Mouse (Mus musculus): ENCODE results near the gene Mindy4.

Gene Mindy4

GRCm38 (mm10) chr6:55240591-55241260, 37.5 kb downstream of the Mindy4 start:
- H3K9me3 ChIP-seq (ENCODE audit: low read length) = no peaks in the 10 kb centered on the region
- H3K36me3 ChIP-seq (ENCODE audit: insufficient read depth, low read length) = no peaks in the 10 kb centered on the region
- TF ChIP-seq NANOG (IDR thresholded peaks at IDR 0.05; ENCODE audit: borderline replicate concordance, low read length) (no peak), POU5F1 (IDR thresholded peaks at IDR 0.05; ENCODE audit: borderline replicate concordance, low read length) (no peak), CTCF (conservative IDR thresholded peaks at IDR 0.05; ENCODE audit: low read length) (no peak)
- no peak overlapping the region for H3K4me3 ChIP-seq (replicated peaks; ENCODE audit: low read length)
- peaks cover 16% of the 10 kb centered on the region; the same call in 1 of the 2 replicates for H3K4me1 ChIP-seq (replicated peaks; ENCODE audit: low read depth, low read length)
- H3K27me3 ChIP-seq (ENCODE audit: insufficient read depth, low read length) = 0 out of 2 replicates have a peak, but pooled peaks cover 2% of the 10 kb centered on the region

GRCm38 (mm10) chr6:55241479-55241878, 38.3 kb downstream of the Mindy4 start:
- H3K9me3 ChIP-seq (ENCODE audit: low read length) = no peaks in the 10 kb centered on the region
- peaks cover 18% of the 10 kb centered on the region; the same call in 1 of the 2 replicates for H3K4me1 ChIP-seq (replicated peaks; ENCODE audit: low read depth, low read length)
- no peaks in the 10 kb centered on the region for H3K36me3 ChIP-seq (ENCODE audit: insufficient read depth, low read length)
- H3K4me3 ChIP-seq (replicated peaks; ENCODE audit: low read length) = no peak overlapping the region
- TF ChIP-seq CTCF (conservative IDR thresholded peaks at IDR 0.05; ENCODE audit: low read length) (no peak), NANOG (IDR thresholded peaks at IDR 0.05; ENCODE audit: borderline replicate concordance, low read length) (no peak), POU5F1 (IDR thresholded peaks at IDR 0.05; ENCODE audit: borderline replicate concordance, low read length) (no peak)
- H3K27me3 ChIP-seq (ENCODE audit: insufficient read depth, low read length) = 0 out of 2 replicates have a peak, but pooled peaks cover 2% of the 10 kb centered on the region

- no peaks in the 10 kb centered on the region for H3K9me3 ChIP-seq (ENCODE audit: low read length)
- no peak for TF ChIP-seq NANOG (IDR thresholded peaks at IDR 0.05; ENCODE audit: borderline replicate concordance, low read length)
- no peak for TF ChIP-seq POU5F1 (IDR thresholded peaks at IDR 0.05; ENCODE audit: borderline replicate concordance, low read length)
- TF ChIP-seq CTCF (conservative IDR thresholded peaks at IDR 0.05; ENCODE audit: low read length) = no peak
- peaks cover 18% of the 10 kb centered on the region for H3K4me1 ChIP-seq (replicated peaks; ENCODE audit: low read depth, low read length)
- H3K36me3 ChIP-seq (ENCODE audit: insufficient read depth, low read length) = no peaks in the 10 kb centered on the region
- 0 out of 2 replicates have a peak, but pooled peaks cover 2% of the 10 kb centered on the region for H3K27me3 ChIP-seq (ENCODE audit: insufficient read depth, low read length)
- no peak overlapping the region for H3K4me3 ChIP-seq (replicated peaks; ENCODE audit: low read length)
Observed at GRCm38 (mm10) chr6:55245680-55246079, 42.5 kb downstream of the Mindy4 start.

- H3K4me1 ChIP-seq (replicated peaks; ENCODE audit: low read depth, low read length) = peaks cover 18% of the 10 kb centered on the region
- H3K9me3 ChIP-seq (ENCODE audit: low read length) = no peaks in the 10 kb centered on the region
- no peak for TF ChIP-seq POU5F1 (IDR thresholded peaks at IDR 0.05; ENCODE audit: borderline replicate concordance, low read length)
- no peak for TF ChIP-seq NANOG (IDR thresholded peaks at IDR 0.05; ENCODE audit: borderline replicate concordance, low read length)
- no peak for TF ChIP-seq CTCF (conservative IDR thresholded peaks at IDR 0.05; ENCODE audit: low read length)
- H3K36me3 ChIP-seq (ENCODE audit: insufficient read depth, low read length) = no peaks in the 10 kb centered on the region
- H3K27me3 ChIP-seq (ENCODE audit: insufficient read depth, low read length) = 0 out of 2 replicates have a peak, but pooled peaks cover under 1% of the 10 kb centered on the region
- H3K4me3 ChIP-seq (replicated peaks; ENCODE audit: low read length) = no peak overlapping the region
Observed at GRCm38 (mm10) chr6:55246441-55246840, 43.3 kb downstream of the Mindy4 start.

GRCm38 (mm10) chr6:55246911-55247438, 43.8 kb downstream of the Mindy4 start:
- Histone ChIP-seq H3K4me1 (replicated peaks; ENCODE audit: low read depth, low read length) (peaks cover 18% of the 10 kb centered on the region), H3K4me3 (replicated peaks; ENCODE audit: low read length) (no peak overlapping the region), H3K36me3 (ENCODE audit: insufficient read depth, low read length) (no peaks in the 10 kb centered on the region), H3K27me3 (ENCODE audit: insufficient read depth, low read length) (no peaks in the 10 kb centered on the region), H3K9me3 (ENCODE audit: low read length) (no peaks in the 10 kb centered on the region)
- TF ChIP-seq NANOG (IDR thresholded peaks at IDR 0.05; ENCODE audit: borderline replicate concordance, low read length) (no peak), POU5F1 (IDR thresholded peaks at IDR 0.05; ENCODE audit: borderline replicate concordance, low read length) (no peak), CTCF (conservative IDR thresholded peaks at IDR 0.05; ENCODE audit: low read length) (no peak)

- H3K27me3 ChIP-seq (ENCODE audit: insufficient read depth, low read length) = no peaks in the 10 kb centered on the region
- no peak overlapping the region for H3K4me3 ChIP-seq (replicated peaks; ENCODE audit: low read length)
- H3K9me3 ChIP-seq (ENCODE audit: low read length) = no peaks in the 10 kb centered on the region
- no peak for TF ChIP-seq NANOG (IDR thresholded peaks at IDR 0.05; ENCODE audit: borderline replicate concordance, low read length)
- peak; percentile 39 for TF ChIP-seq CTCF (conservative IDR thresholded peaks at IDR 0.05; ENCODE audit: low read length)
- peaks cover 18% of the 10 kb centered on the region for H3K4me1 ChIP-seq (replicated peaks; ENCODE audit: low read depth, low read length)
- H3K36me3 ChIP-seq (ENCODE audit: insufficient read depth, low read length) = no peaks in the 10 kb centered on the region
Observed at GRCm38 (mm10) chr6:55249263-55249662, 46.1 kb downstream of the Mindy4 start.

- Histone ChIP-seq H3K4me3 (replicated peaks; ENCODE audit: low read length) (no peak overlapping the region), H3K9me3 (ENCODE audit: low read length) (no peaks in the 10 kb centered on the region), H3K36me3 (ENCODE audit: insufficient read depth, low read length) (no peaks in the 10 kb centered on the region), H3K27me3 (ENCODE audit: insufficient read depth, low read length) (no peaks in the 10 kb centered on the region), H3K4me1 (replicated peaks; ENCODE audit: low read depth, low read length) (peaks cover 8% of the 10 kb centered on the region)
- no peak for TF ChIP-seq CTCF (conservative IDR thresholded peaks at IDR 0.05; ENCODE audit: low read length)
- no peak for TF ChIP-seq NANOG (IDR thresholded peaks at IDR 0.05; ENCODE audit: borderline replicate concordance, low read length)
- no peak for TF ChIP-seq POU5F1 (IDR thresholded peaks at IDR 0.05; ENCODE audit: borderline replicate concordance, low read length)
Observed at GRCm38 (mm10) chr6:55250809-55251208, 47.6 kb downstream of the Mindy4 start.

- TF ChIP-seq POU5F1 (IDR thresholded peaks at IDR 0.05; ENCODE audit: borderline replicate concordance, low read length) (no peak), CTCF (conservative IDR thresholded peaks at IDR 0.05; ENCODE audit: low read length) (no peak), NANOG (IDR thresholded peaks at IDR 0.05; ENCODE audit: borderline replicate concordance, low read length) (no peak)
- no peak overlapping the region for H3K4me3 ChIP-seq (replicated peaks; ENCODE audit: low read length)
Observed at GRCm38 (mm10) chr6:55251596-55251995, 48.4 kb downstream of the Mindy4 start.

More at GRCm38 (mm10) chr6:55251596-55251995, 48.4 kb downstream of the Mindy4 start:
- peaks cover 6% of the 10 kb centered on the region for H3K4me1 ChIP-seq (replicated peaks; ENCODE audit: low read depth, low read length)
- no peaks in the 10 kb centered on the region for H3K27me3 ChIP-seq (ENCODE audit: insufficient read depth, low read length)
- H3K9me3 ChIP-seq (ENCODE audit: low read length) = no peaks in the 10 kb centered on the region
- no peaks in the 10 kb centered on the region for H3K36me3 ChIP-seq (ENCODE audit: insufficient read depth, low read length)
